Mouse (Mus musculus): ENCODE data around the gene Hist1h2ag.
"Not testable (repeated sequence)": the region's sequence is repeated elsewhere in the genome, so short reads cannot be mapped to it uniquely, and the experiment has no call there.

The Hist1h2ag gene

GRCm38 (mm10) chr13:22042568-22043502 lies at the start of gene Hist1h2ag, which contains the start of gene Hist1h2bj:
Gene Hist1h2ag (minus strand): TSS chr13:22042944.
Gene Hist1h2bj (plus strand): TSS chr13:22043214.
- DNase-seq (ENCODE audit: extremely low read depth, low read depth, low spot score): peak; percentile 98

- not testable (repeated sequence) for DNase-seq (ENCODE audit: extremely low read depth, low read depth, low spot score)
These were observed 41.4 kb upstream of the Hist1h2ag start, which contains the start of gene Vmn1r188 for GRCm38 (mm10) chr13:22084140-22084539. Gene Vmn1r188 (plus strand): TSS chr13:22084440.

- no peak for DNase-seq (ENCODE audit: extremely low read depth, low read depth, low spot score)
These were observed 20.7 kb upstream of the Hist1h2ag start for GRCm38 (mm10) chr13:22063468-22063867.

- no peak for DNase-seq (ENCODE audit: extremely low read depth, low read depth, low spot score)
These were observed 18.7 kb upstream of the Hist1h2ag start for GRCm38 (mm10) chr13:22061422-22061821.

- DNase-seq (ENCODE audit: extremely low read depth, low read depth, low spot score): no peak
These were observed 11.0 kb upstream of the Hist1h2ag start for GRCm38 (mm10) chr13:22053754-22054153.

- DNase-seq (ENCODE audit: extremely low read depth, low read depth, low spot score): no peak
These were observed 8.7 kb upstream of the Hist1h2ag start for GRCm38 (mm10) chr13:22051523-22051859.

- DNase-seq (ENCODE audit: extremely low read depth, low read depth, low spot score): no peak
These were observed 8.1 kb upstream of the Hist1h2ag start for GRCm38 (mm10) chr13:22050591-22051522.

GRCm38 (mm10) chr13:22049737-22050440 lies 7.1 kb upstream of the Hist1h2ag start:
- DNase-seq (ENCODE audit: extremely low read depth, low read depth, low spot score): no peak

GRCm38 (mm10) chr13:22049041-22049440 lies 6.3 kb upstream of the Hist1h2ag start:
- DNase-seq (ENCODE audit: extremely low read depth, low read depth, low spot score): no peak

- no peak for DNase-seq (ENCODE audit: extremely low read depth, low read depth, low spot score)
These were observed 2.6 kb upstream of the Hist1h2ag start for GRCm38 (mm10) chr13:22045311-22045710.

- DNase-seq (ENCODE audit: extremely low read depth, low read depth, low spot score): no peak
These were observed 1.9 kb upstream of the Hist1h2ag start for GRCm38 (mm10) chr13:22044432-22045155.

- DNase-seq (ENCODE audit: extremely low read depth, low read depth, low spot score): no peak
These were observed 1.0 kb upstream of the Hist1h2ag start for GRCm38 (mm10) chr13:22043503-22044431.

GRCm38 (mm10) chr13:22041651-22042567 lies 835 bp downstream of the Hist1h2ag start:
- DNase-seq (ENCODE audit: extremely low read depth, low read depth, low spot score): no peak

- not testable (repeated sequence) for DNase-seq (ENCODE audit: extremely low read depth, low read depth, low spot score)
These were observed 1.6 kb downstream of the Hist1h2ag start, which contains the start of gene Hist1h4i for GRCm38 (mm10) chr13:22041142-22041536. Gene Hist1h4i (minus strand): TSS chr13:22041362.

- DNase-seq (ENCODE audit: extremely low read depth, low read depth, low spot score): no peak
These were observed 2.1 kb downstream of the Hist1h2ag start for GRCm38 (mm10) chr13:22040464-22041141.

GRCm38 (mm10) chr13:22039951-22040463 lies 2.7 kb downstream of the Hist1h2ag start:
- DNase-seq (ENCODE audit: extremely low read depth, low read depth, low spot score): no peak

GRCm38 (mm10) chr13:22039364-22039763 lies 3.4 kb downstream of the Hist1h2ag start:
- DNase-seq (ENCODE audit: extremely low read depth, low read depth, low spot score): no peak

Measured in fat pad, adult 2 months (tissue).